Mouse (Mus musculus) liver (tissue): ENCODE measurements around the gene Olfr934.

ENCODE experiments used
- DNase-seq: peaks from one replicate; pipeline ENCODE4 v3.0.0-alpha.2; 2020; ENCODE audit warnings: mixed read lengths

Gene Olfr934

DNA sequence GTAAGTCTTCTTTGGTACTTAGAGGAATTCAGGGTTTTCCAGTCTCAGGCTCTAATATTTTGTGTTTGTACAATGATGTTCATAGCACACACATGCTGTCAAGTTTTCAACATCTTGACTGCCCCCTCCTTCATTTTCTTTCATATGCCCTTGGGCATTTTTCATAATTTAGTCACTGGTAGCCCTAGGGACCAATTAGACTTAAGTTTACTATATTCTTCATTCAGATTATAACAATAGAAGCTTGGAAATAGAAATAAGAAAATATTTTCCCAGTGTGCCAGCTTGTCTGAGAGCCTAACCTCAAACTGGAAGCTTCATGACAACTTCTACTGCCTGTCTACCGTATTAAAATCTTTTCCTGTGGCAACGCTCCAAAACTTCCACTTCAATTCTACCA lies at the start of gene Olfr934:
Gene Olfr934 (minus strand): TSS at position 101 of the 400 bp plus-strand sequence.
- DNase-seq: no peak

DNA sequence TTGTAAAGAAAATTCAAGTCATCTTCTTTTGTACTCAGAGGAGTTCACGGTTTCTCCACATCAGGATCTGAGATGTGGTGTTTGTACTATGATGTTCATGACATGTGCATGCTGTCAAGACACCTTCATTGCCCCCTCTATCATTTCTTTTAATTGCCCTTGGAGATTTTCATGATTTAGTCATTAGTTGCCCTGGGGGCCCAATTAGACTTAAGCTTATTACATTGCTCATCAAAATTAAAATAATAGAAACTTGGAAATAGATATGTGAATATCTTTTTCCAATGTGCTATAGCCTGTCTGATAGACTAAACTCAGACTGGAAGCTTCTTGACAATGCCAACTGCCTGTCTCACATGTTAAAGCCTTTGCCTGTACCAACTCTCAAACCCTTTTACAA lies 35.2 kb upstream of the Olfr934 start, which contains the start of gene Olfr146:
Gene Olfr146 (minus strand): TSS at position 101 of the 400 bp plus-strand sequence.
- DNase-seq: no peak

DNA sequence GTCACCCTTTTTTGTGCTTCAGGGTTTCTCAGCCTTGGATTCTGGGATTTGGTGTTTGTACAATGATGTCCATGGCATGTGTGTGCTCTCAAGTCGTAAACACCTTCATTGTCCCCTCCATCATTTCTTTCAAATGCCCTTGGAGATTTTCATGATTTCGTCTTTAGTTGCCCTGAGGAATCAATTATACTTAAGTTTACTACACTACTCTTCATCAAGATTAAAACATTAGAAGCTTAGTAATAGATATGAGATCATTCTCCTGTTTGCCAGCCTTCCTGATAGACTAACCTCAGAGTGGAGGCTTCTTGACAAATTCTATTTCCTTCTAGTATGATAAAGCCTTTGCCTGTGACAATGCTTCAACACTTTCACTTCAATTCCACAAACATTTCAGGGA lies 11.5 kb upstream of the Olfr934 start, which contains the start of gene Olfr935:
Gene Olfr935 (minus strand): TSS at position 101 of the 400 bp plus-strand sequence.
- DNase-seq: no peak

DNA sequence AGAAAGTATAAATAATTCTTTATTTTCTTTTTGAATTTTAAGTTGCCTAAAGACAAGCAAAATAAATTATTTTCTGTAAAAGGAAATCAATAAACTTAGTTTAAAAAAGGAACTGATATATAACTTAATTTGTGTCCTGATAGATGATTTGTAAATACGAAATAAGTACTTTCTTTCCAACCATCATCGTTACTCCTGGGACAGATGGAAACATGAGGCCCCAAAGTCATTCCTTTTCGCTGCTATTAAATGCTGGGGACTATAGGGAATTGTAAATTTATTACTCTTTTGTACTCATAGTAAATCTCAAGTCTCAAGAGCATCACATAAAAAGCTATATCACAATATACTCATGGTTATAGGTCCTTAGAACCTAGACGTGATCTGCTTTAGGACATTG lies 16.1 kb downstream of the Olfr934 start, which contains the start of gene Olfr933:
Gene Olfr933 (plus strand): TSS at position 301 of the 400 bp plus-strand sequence.
- no peak for DNase-seq

DNA sequence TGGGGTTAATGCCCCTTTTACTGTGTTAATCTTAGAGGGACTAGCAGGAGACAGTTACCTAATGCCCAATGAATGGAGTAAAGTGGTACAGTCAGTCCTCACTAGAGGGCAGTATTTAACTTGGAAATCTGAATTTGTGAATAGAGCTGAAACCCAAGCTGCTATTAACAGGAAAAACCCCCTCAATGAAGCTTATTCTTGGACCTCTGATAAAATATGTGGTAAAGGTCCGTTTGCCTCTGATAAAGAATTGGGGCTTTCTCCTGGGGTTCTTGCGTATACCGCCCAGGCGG lies 34.0 kb downstream of the Olfr934 start:
- DNase-seq: no peak

DNA sequence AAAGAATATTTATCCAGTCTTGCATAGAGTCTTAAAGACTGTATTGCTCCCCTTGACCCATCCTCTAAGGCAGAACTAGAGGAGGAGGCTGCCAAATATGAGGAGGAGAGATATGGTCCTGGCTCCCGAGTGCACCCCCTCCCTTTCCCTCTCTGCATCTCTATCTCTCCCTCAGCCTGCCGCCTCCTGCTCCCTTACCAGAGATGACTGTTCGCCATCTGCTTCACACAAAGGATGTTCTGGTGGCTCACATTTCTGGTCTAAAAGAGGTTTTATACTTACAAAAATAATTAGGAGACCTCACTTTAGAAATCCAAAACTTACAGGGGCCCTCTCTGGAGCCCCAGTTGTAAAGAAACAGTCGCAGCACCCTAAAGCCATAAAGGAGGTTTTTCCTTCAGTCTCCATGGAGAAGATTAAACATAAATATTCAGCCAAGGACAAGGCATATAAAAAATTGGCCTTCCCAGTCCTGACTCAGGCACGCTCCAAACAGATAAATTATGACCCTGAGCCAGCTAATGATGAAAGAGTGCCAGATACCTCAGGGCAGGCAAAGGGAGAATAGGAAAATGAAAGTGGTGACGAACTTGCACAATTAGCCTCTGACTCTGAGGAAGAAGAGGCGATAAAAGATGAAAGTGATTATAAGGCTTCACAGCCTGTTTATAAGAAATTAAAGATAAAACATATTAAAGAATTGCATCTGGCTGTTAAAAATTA lies 34.6 kb downstream of the Olfr934 start:
- no peak for DNase-seq
